Mouse (Mus musculus): ENCODE data around the gene Uqcrc2.

GRCm38 (mm10) chr7:120647849-120648248 is 12.9 kb downstream of the Uqcrc2 start:
- TF ChIP-seq EP300 (IDR thresholded peaks at IDR 0.05; ENCODE audit: low read depth in 1 of 2, low read length in 2 of 2) (no peak), ZC3H11A (IDR thresholded peaks at IDR 0.05; ENCODE audit: low read depth, low read length) (no peak), CTCF (IDR thresholded peaks at IDR 0.05 in 2 of 3, conservative IDR thresholded peaks at IDR 0.05 in 1 of 3; ENCODE audit: control insufficient read depth in 1 of 3, insufficient read depth in 1 of 3, low read depth in 2 of 3, low read length in 3 of 3, poor library complexity in 1 of 3, severe bottlenecking in 1 of 3) (no peak), GATA1 (IDR thresholded peaks at IDR 0.05; ENCODE audit: low read depth, low read length) (no peak), CHD2 (IDR thresholded peaks at IDR 0.05; ENCODE audit: low read length) (no peak), POLR2A (IDR thresholded peaks at IDR 0.05; ENCODE audit: control insufficient read depth in 1 of 2, insufficient read depth in 1 of 2, low read depth in 1 of 2, low read length in 2 of 2, poor library complexity in 1 of 2) (no peak), USF2 (IDR thresholded peaks at IDR 0.05; ENCODE audit: borderline replicate concordance in 1 of 2, insufficient read depth in 1 of 2, low read depth in 1 of 2, low read length in 2 of 2) (no peak)
